Mouse (Mus musculus) brain, embryonic 14.5 days (tissue): ENCODE measurements around the gene Scel.

ENCODE experiments used
- CTCF ChIP-seq: fragments of 200-500 bp; IDR thresholded peaks from 2 replicates; pipeline ENCODE4 v1.5.1; 2012; ENCODE audit warnings: inconsistent platforms, mild to moderate bottlenecking, moderate library complexity, borderline replicate concordance; ENCODE audit not compliant: insufficient read depth, insufficient read length; ENCODE audit errors: extremely low read depth
- POLR2A ChIP-seq: fragments of 200-500 bp; IDR thresholded peaks from 2 replicates; pipeline ENCODE4 v1.6.1; 2012; ENCODE audit warnings: mild to moderate bottlenecking, inconsistent platforms, borderline replicate concordance; ENCODE audit not compliant: poor library complexity, insufficient read depth, insufficient read length, severe bottlenecking; ENCODE audit errors: extremely low read depth

- no peak for TF ChIP-seq CTCF
- no peak for TF ChIP-seq POLR2A
Measured at GRCm38 (mm10) chr14:103649302-103649701, 136.2 kb downstream of the Scel start.
